Mouse (Mus musculus): ENCODE data around the gene Osgep.

DNA sequence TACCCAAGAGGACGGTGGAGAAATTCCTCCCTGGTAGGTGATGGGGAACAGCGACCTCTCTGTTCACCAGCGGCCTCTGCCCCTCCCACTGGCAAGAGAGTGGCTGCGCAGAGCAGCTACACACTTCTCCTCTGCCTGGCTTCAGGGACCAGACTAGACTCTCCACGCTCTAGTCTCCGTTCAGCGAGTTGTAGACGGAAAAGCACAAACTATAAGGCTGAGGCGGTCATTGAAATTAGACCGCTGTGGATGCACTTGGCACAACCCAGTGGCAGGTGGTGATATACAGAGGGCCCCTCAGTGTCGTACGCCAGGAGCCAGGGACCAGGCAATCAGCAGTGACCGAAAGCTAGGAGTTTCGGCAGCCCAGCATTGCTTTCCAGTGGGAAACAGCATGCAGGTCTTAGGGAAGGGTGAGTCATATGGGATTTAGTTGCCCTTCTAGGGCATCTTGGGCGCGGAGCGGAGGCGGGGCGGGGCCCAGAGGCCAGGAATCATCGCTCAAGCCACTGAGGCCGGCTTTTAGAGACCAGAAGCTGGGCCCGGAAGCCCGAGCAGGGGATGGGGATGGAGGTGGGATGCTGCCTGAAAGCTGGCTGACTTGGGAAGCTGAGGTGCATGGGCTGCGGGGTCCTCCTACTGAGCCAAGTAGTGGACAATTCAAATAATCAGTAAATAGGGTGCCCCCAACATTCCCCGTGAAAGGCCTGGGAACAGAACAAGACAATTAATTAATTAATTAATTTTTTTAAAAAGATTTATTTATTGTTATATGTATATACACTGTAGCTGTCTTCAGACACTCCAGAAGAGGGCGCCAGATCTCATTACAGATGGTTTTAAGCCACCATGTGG is 20.5 kb downstream of the Osgep start:
- TF ChIP-seq POLR2A (IDR thresholded peaks at IDR 0.05; ENCODE audit: control insufficient read depth, low read depth, low read length) (no peak), CTCF (IDR thresholded peaks at IDR 0.05; ENCODE audit: control insufficient read depth, insufficient read depth, insufficient replicate concordance, low read depth, low read length) (peak; percentile 42; the same call in 1 of the 2 replicates)

Measured in testis, adult 2 months (tissue).